Mouse (Mus musculus): ENCODE results near the gene Atp2c2.

GRCm38 (mm10) chr8:119727093-119727492 lies 27.3 kb downstream of the Atp2c2 start:
- no peak for TF ChIP-seq CTCF (IDR thresholded peaks at IDR 0.05; ENCODE audit: low read depth)
- no peak for TF ChIP-seq EP300 (optimal IDR thresholded peaks at IDR 0.05)
